Comparison of ENCODE assay signal across 1 mouse cellular context in the genomic region with DNA sequence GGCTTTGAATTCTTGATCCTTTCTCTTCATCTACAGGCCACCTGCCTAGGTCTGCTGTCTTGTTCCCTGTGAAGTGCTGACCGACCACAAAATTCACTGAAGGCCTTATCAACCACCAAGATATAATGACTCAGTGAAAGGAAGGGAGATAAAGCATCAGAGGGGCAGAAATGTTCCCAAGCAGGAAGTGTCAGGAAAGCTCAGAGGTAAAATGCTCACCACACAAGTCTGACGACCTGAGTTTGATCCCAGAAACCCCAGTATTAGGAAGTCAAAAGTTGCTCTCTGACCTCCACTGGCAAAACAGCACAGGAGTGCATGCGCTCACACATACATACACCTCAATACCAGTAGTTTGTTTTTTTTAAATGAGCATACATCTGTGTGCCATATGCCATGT.
TF ChIP-seq lines count a peak whose summit lies in the region.

No protein-coding gene starts in this region.

TF ChIP-seq in CH12.LX, 34 proteins besides CTCF, POLR2A, EP300 and RAD21:
- TF ChIP-seq USF1 (IDR thresholded peaks at IDR 0.05; ENCODE audit: low read depth, low read length) (no peak), IRF4 (IDR thresholded peaks at IDR 0.05; ENCODE audit: low read depth, low read length) (no peak)
TF ChIP-seq in CH12.LX: peak in this region for 0.
